Mouse (Mus musculus) hindbrain, embryonic 11.5 days (tissue): Measurements from ENCODE around the gene Tmsb15b1. TPM values are rescaled to one million over a fixed set of nuclear protein-coding genes. Genes with fewer than 3 reads are reported as not detected.
"Not testable (repeated sequence)": the region's sequence is repeated elsewhere in the genome, so short reads cannot be mapped to it uniquely, and the experiment has no call there.

ENCODE experiments used
- ATAC-seq: fragments of 200-750 bp; cut with Nextera tagmentation; 2 replicates; pipeline ENCODE4 v1.8.0; 2017; ENCODE audit warnings: mild to moderate bottlenecking, moderate TSS enrichment, moderate library complexity; ENCODE audit not compliant: low FRiP score
- DNase-seq: peaks from one replicate; pipeline ENCODE4 v3.0.0-alpha.2; 2015; ENCODE audit warnings: low spot score
- H3K27ac ChIP-seq: fragments of 300-500 bp; sonication (generic); 2 replicates; pipeline ENCODE4 v1.5.1; 2014; ENCODE audit warnings: mild to moderate bottlenecking, low read depth, low read length
- H3K27me3 ChIP-seq: fragments of 300-500 bp; sonication (generic); 2 replicates; pipeline ENCODE4 v1.6.1; 2014; ENCODE audit warnings: mild to moderate bottlenecking, low read length, moderate library complexity, mixed read lengths; ENCODE audit not compliant: control insufficient read depth, insufficient read depth
- H3K36me3 ChIP-seq: fragments of 300-500 bp; sonication (generic); 2 replicates; pipeline ENCODE4 v1.6.1; 2014; ENCODE audit warnings: mild to moderate bottlenecking, low read length, moderate library complexity, mixed read lengths; ENCODE audit not compliant: control insufficient read depth, insufficient read depth
- H3K4me1 ChIP-seq: fragments of 300-500 bp; sonication (generic); replicated peaks from 2 replicates; pipeline ENCODE4 v1.6.1; 2014; ENCODE audit warnings: low read length, mixed read lengths; ENCODE audit not compliant: control insufficient read depth, insufficient read depth
- H3K4me2 ChIP-seq: fragments of 300-500 bp; sonication (generic); replicated peaks from 2 replicates; pipeline ENCODE4 v1.6.1; 2014; ENCODE audit warnings: mild to moderate bottlenecking, low read depth, low read length
- H3K4me3 ChIP-seq: fragments of 300-500 bp; sonication (generic); 2 replicates; pipeline ENCODE4 v1.5.1; 2014; ENCODE audit warnings: low read depth, low read length
- H3K9ac ChIP-seq: fragments of 300-500 bp; sonication (generic); 2 replicates; pipeline ENCODE4 v1.6.1; 2014; ENCODE audit warnings: low read depth, low read length
- H3K9me3 ChIP-seq: fragments of 300-500 bp; sonication (generic); 2 replicates; pipeline ENCODE4 v1.6.1; 2016; ENCODE audit warnings: low read length; ENCODE audit not compliant: control insufficient read depth
- WGBS: fragments of 180-500 bp; shearing (Covaris S2); extraction: QIAGEN DNeasy Blood & Tissue Kit; methylation state at CpG from one replicate; pipeline ENCODE4 v1.1.7; 2014; 5-methylcytosine and 5-hydroxymethylcytosine counted together
- polyA plus RNA-seq: library from polyadenylated mRNA; unstranded; fragments of >200 nt; fragmentation: Nextera tagmentation; extraction: Ambion mirVana; gene quantifications from 2 replicates; pipeline ENCODE4 v1.2.1, GENCODE M21; 2014

Tmsb15b1 gene
- polyA plus RNA-seq, 1 experiment from 2014 or later, result 31.1 TPM

- Histone ChIP-seq H3K9ac (no peak overlapping the region), H3K27me3 (no peaks in the 10 kb centered on the region), H3K4me1 (no peaks in the 10 kb centered on the region), H3K27ac (no peak overlapping the region), H3K9me3 (no peaks in the 10 kb centered on the region), H3K4me2 (no peak overlapping the region), H3K4me3 (no peak overlapping the region), H3K36me3 (no peaks in the 10 kb centered on the region)
- 51% methylated on average over 2 of the region's 2 CpGs for WGBS
- ATAC-seq (no peak), DNase-seq (no peak)
Measured at GRCm38 (mm10) chrX:136991274-136991673, 14.6 kb upstream of the Tmsb15b1 start.

GRCm38 (mm10) chrX:136986039-136986438, 9.4 kb upstream of the Tmsb15b1 start:
- no peak for ATAC-seq
- Histone ChIP-seq H3K4me1 (no peaks in the 10 kb centered on the region), H3K4me2 (no peak overlapping the region)

GRCm38 (mm10) chrX:136978616-136979015, 1.9 kb upstream of the Tmsb15b1 start:
- H3K4me1 ChIP-seq, result no peaks in the 10 kb centered on the region
- no peaks in the 10 kb centered on the region for H3K27me3 ChIP-seq
- no peak overlapping the region for H3K9ac ChIP-seq
- no peak overlapping the region for H3K27ac ChIP-seq
- H3K4me2 ChIP-seq, result no peak overlapping the region
- H3K4me3 ChIP-seq, result no peak overlapping the region
- DNase-seq, result no peak
- H3K9me3 ChIP-seq, result no peaks in the 10 kb centered on the region
- ATAC-seq, result no peak
- H3K36me3 ChIP-seq, result no peaks in the 10 kb centered on the region

More at GRCm38 (mm10) chrX:136986039-136986438, 9.4 kb upstream of the Tmsb15b1 start:
- Histone ChIP-seq H3K27ac (no peak overlapping the region), H3K4me3 (no peak overlapping the region), H3K36me3 (no peaks in the 10 kb centered on the region), H3K9ac (no peak overlapping the region), H3K27me3 (no peaks in the 10 kb centered on the region), H3K9me3 (no peaks in the 10 kb centered on the region)
- no peak for DNase-seq

GRCm38 (mm10) chrX:136975397-136975796, 1.3 kb downstream of the Tmsb15b1 start, which contains the start of gene Tmsb15b2:
Gene Tmsb15b2 (minus strand): TSS chrX:136975497.
- H3K4me1 ChIP-seq, H3K27me3 ChIP-seq, DNase-seq, H3K9me3 ChIP-seq, H3K27ac ChIP-seq, H3K36me3 ChIP-seq, H3K9ac ChIP-seq, ATAC-seq: not testable (repeated sequence)
- peak within 1 kb of the TSS; percentile 49 for H3K4me2 ChIP-seq
- WGBS, result 86% methylated on average over 6 of the region's 6 CpGs
- H3K4me3 ChIP-seq, result peak within 1 kb of the TSS; percentile 35

- H3K27me3 ChIP-seq, result no peaks in the 10 kb centered on the region
- no peak overlapping the region for H3K9ac ChIP-seq
- no peak overlapping the region for H3K4me3 ChIP-seq
- no peaks in the 10 kb centered on the region for H3K36me3 ChIP-seq
- WGBS, result 33% methylated on average over 2 of the region's 2 CpGs
- no peak overlapping the region for H3K4me2 ChIP-seq
- no peaks in the 10 kb centered on the region for H3K9me3 ChIP-seq
- DNase-seq (peak; percentile 14), ATAC-seq (no peak)
- H3K27ac ChIP-seq, result no peak overlapping the region
- no peaks in the 10 kb centered on the region for H3K4me1 ChIP-seq
Measured at GRCm38 (mm10) chrX:136959688-136960087, 17.0 kb downstream of the Tmsb15b1 start.

- H3K4me3 ChIP-seq, H3K9me3 ChIP-seq, H3K27me3 ChIP-seq, H3K9ac ChIP-seq, H3K27ac ChIP-seq, H3K36me3 ChIP-seq, DNase-seq, H3K4me1 ChIP-seq: not testable (repeated sequence)
- peak; percentile 28; the same call in 1 of the 2 replicates for ATAC-seq
- 66% methylated on average over 5 of the region's 5 CpGs for WGBS
- peak overlapping the region; percentile 14; the same call in 1 of the 2 replicates for H3K4me2 ChIP-seq
Measured at GRCm38 (mm10) chrX:136958300-136958699, 18.4 kb downstream of the Tmsb15b1 start.

- not testable (repeated sequence) for H3K9me3 ChIP-seq, H3K27me3 ChIP-seq, H3K36me3 ChIP-seq, H3K27ac ChIP-seq, H3K4me1 ChIP-seq, H3K9ac ChIP-seq
- ATAC-seq, result peak; percentile 98
- H3K4me3 ChIP-seq, result peak overlapping the region; percentile 22; the same call in 1 of the 2 replicates
- WGBS, result 22% methylated on average over 13 of the region's 13 CpGs
- H3K4me2 ChIP-seq, result peak overlapping the region; percentile 14; the same call in 1 of the 2 replicates
- DNase-seq, result peak; percentile 53
Measured at GRCm38 (mm10) chrX:136957583-136958279, 18.9 kb downstream of the Tmsb15b1 start.

- H3K4me1 ChIP-seq, result no peaks in the 10 kb centered on the region
- H3K36me3 ChIP-seq, result no peaks in the 10 kb centered on the region
- no peak overlapping the region for H3K4me3 ChIP-seq
- H3K4me2 ChIP-seq, result no peak overlapping the region
- no peaks in the 10 kb centered on the region for H3K27me3 ChIP-seq
- H3K27ac ChIP-seq, result no peak overlapping the region
- ATAC-seq (no peak), DNase-seq (no peak)
- H3K9ac ChIP-seq, result no peak overlapping the region
- H3K9me3 ChIP-seq, result no peaks in the 10 kb centered on the region
- 65% methylated on average over 3 of the region's 3 CpGs for WGBS
Measured at GRCm38 (mm10) chrX:136937985-136938384, 38.7 kb downstream of the Tmsb15b1 start.

- 93% methylated on average over 14 of the region's 14 CpGs for WGBS
- Histone ChIP-seq H3K9me3 (no peaks in the 10 kb centered on the region), H3K9ac (no peak within 1 kb of the TSS), H3K27ac (no peak within 1 kb of the TSS), H3K27me3 (no peaks in the 10 kb centered on the region), H3K36me3 (no peaks in the 10 kb centered on the region), H3K4me3 (no peak within 1 kb of the TSS), H3K4me1 (no peaks in the 10 kb centered on the region), H3K4me2 (no peak within 1 kb of the TSS)
- no peak for ATAC-seq
- no peak for DNase-seq
Measured at GRCm38 (mm10) chrX:136927031-136927430, 49.6 kb downstream of the Tmsb15b1 start, which contains the start of gene H2bfm. Gene H2bfm (plus strand): TSS chrX:136927325.
